Mouse (Mus musculus) spleen, embryonic (tissue): ENCODE data around the gene Olfr720.

Source experiments
- CTCF ChIA-PET: fragments of 350-600 bp; sonication (Branson Sonifier 250); formaldehyde crosslinking; loops from one replicate; lab custom pipeline; 2022; lab: Charles Lee

Olfr720 gene

DNA sequence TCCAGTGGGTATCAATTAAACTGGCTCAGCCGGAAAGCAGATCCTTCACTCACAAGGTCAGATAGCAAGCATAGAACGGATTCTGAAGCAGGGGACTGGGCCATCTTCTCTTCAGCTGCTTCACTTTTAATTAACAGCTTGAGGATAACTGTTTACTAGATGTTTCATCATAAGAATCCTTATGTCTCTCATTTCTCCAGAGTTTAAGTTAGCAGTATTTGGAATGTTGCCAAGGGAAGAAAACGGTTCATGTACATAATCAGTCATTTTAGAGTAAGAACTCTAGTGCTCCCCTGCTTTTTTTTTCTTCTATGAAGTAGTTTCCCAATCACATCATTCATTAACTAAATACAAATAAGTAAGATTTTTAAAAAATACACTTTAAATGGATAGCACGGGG lies at the start of gene Olfr720:
Gene Olfr720 (minus strand): TSS at position 101 of the 400 bp plus-strand sequence.
- CTCF ChIA-PET = no interaction called here
